Mouse (Mus musculus): ENCODE data around the gene Atp5mpl. TPM values are rescaled to one million over a fixed set of nuclear protein-coding genes. Genes with fewer than 3 reads are reported as not detected.

The Atp5mpl gene
- polyA plus RNA-seq, 1 experiment from 2014 or later, result 577 TPM

GRCm38 (mm10) chr12:111986756-111987155 is 20.0 kb upstream of the Atp5mpl start:
- no peak for ATAC-seq (replicated peaks; ENCODE audit: insufficient number of reproducible peaks, low FRiP score, low TSS enrichment, low read depth)
- H3K9ac ChIP-seq (replicated peaks; ENCODE audit: low read length), result no peak overlapping the region

GRCm38 (mm10) chr12:111983165-111983564 is 16.4 kb upstream of the Atp5mpl start:
- no peak for ATAC-seq (replicated peaks; ENCODE audit: insufficient number of reproducible peaks, low FRiP score, low TSS enrichment, low read depth)
- WGBS, result 70% methylated on average over 2 of the region's 2 CpGs
- Histone ChIP-seq H3K4me1 (ENCODE audit: control insufficient read depth, insufficient read depth, low read length) (no peaks in the 10 kb centered on the region), H3K36me3 (replicated peaks; ENCODE audit: control insufficient read depth, insufficient read depth, low read depth, low read length) (no peaks in the 10 kb centered on the region), H3K27ac (replicated peaks; ENCODE audit: low read depth, low read length) (no peak overlapping the region), H3K9me3 (replicated peaks; ENCODE audit: control insufficient read depth, low read length) (no peaks in the 10 kb centered on the region), H3K4me3 (ENCODE audit: low read depth, low read length) (no peak overlapping the region), H3K4me2 (ENCODE audit: low read depth, low read length) (no peak overlapping the region), H3K9ac (replicated peaks; ENCODE audit: low read length) (no peak overlapping the region), H3K27me3 (ENCODE audit: control insufficient read depth, insufficient read depth, low read length) (no peaks in the 10 kb centered on the region)
- DNase-seq (ENCODE audit: low spot score), result no peak

More at GRCm38 (mm10) chr12:111986756-111987155, 20.0 kb upstream of the Atp5mpl start:
- Histone ChIP-seq H3K4me2 (ENCODE audit: low read depth, low read length) (no peak overlapping the region), H3K4me3 (ENCODE audit: low read depth, low read length) (no peak overlapping the region), H3K9me3 (replicated peaks; ENCODE audit: control insufficient read depth, low read length) (no peaks in the 10 kb centered on the region), H3K27ac (replicated peaks; ENCODE audit: low read depth, low read length) (no peak overlapping the region), H3K36me3 (replicated peaks; ENCODE audit: control insufficient read depth, insufficient read depth, low read depth, low read length) (no peaks in the 10 kb centered on the region), H3K27me3 (ENCODE audit: control insufficient read depth, insufficient read depth, low read length) (no peaks in the 10 kb centered on the region), H3K4me1 (ENCODE audit: control insufficient read depth, insufficient read depth, low read length) (no peaks in the 10 kb centered on the region)
- DNase-seq (ENCODE audit: low spot score), result no peak
- WGBS, result 51% methylated on average over 9 of the region's 9 CpGs

GRCm38 (mm10) chr12:111981831-111982230 is 15.1 kb upstream of the Atp5mpl start:
- H3K9me3 ChIP-seq (replicated peaks; ENCODE audit: control insufficient read depth, low read length), result no peaks in the 10 kb centered on the region
- no peak overlapping the region for H3K4me2 ChIP-seq (ENCODE audit: low read depth, low read length)
- no peaks in the 10 kb centered on the region for H3K36me3 ChIP-seq (replicated peaks; ENCODE audit: control insufficient read depth, insufficient read depth, low read depth, low read length)
- no peak for ATAC-seq (replicated peaks; ENCODE audit: insufficient number of reproducible peaks, low FRiP score, low TSS enrichment, low read depth)
- no peak overlapping the region for H3K9ac ChIP-seq (replicated peaks; ENCODE audit: low read length)
- no peak overlapping the region for H3K4me3 ChIP-seq (ENCODE audit: low read depth, low read length)
- 57% methylated on average over 8 of the region's 8 CpGs for WGBS
- no peaks in the 10 kb centered on the region for H3K4me1 ChIP-seq (ENCODE audit: control insufficient read depth, insufficient read depth, low read length)
- no peaks in the 10 kb centered on the region for H3K27me3 ChIP-seq (ENCODE audit: control insufficient read depth, insufficient read depth, low read length)
- DNase-seq (ENCODE audit: low spot score), result no peak
- H3K27ac ChIP-seq (replicated peaks; ENCODE audit: low read depth, low read length), result no peak overlapping the region

GRCm38 (mm10) chr12:111980887-111981367 is 14.2 kb upstream of the Atp5mpl start, which contains the start of gene Rd3l:
TSS of gene Rd3l (minus strand) at chr12:111981317.
- H3K4me3 ChIP-seq (ENCODE audit: low read depth, low read length), result no peak within 1 kb of the TSS
- H3K9me3 ChIP-seq (replicated peaks; ENCODE audit: control insufficient read depth, low read length), result no peaks in the 10 kb centered on the region
- H3K4me1 ChIP-seq (ENCODE audit: control insufficient read depth, insufficient read depth, low read length), result no peaks in the 10 kb centered on the region
- H3K27ac ChIP-seq (replicated peaks; ENCODE audit: low read depth, low read length), result no peak within 1 kb of the TSS
- ATAC-seq (replicated peaks; ENCODE audit: insufficient number of reproducible peaks, low FRiP score, low TSS enrichment, low read depth), result no peak
- DNase-seq (ENCODE audit: low spot score), result no peak
- 73% methylated on average over 6 of the region's 6 CpGs for WGBS
- no peak within 1 kb of the TSS for H3K9ac ChIP-seq (replicated peaks; ENCODE audit: low read length)
- H3K36me3 ChIP-seq (replicated peaks; ENCODE audit: control insufficient read depth, insufficient read depth, low read depth, low read length), result no peaks in the 10 kb centered on the region
- no peak within 1 kb of the TSS for H3K4me2 ChIP-seq (ENCODE audit: low read depth, low read length)
- H3K27me3 ChIP-seq (ENCODE audit: control insufficient read depth, insufficient read depth, low read length), result no peaks in the 10 kb centered on the region

DNA sequence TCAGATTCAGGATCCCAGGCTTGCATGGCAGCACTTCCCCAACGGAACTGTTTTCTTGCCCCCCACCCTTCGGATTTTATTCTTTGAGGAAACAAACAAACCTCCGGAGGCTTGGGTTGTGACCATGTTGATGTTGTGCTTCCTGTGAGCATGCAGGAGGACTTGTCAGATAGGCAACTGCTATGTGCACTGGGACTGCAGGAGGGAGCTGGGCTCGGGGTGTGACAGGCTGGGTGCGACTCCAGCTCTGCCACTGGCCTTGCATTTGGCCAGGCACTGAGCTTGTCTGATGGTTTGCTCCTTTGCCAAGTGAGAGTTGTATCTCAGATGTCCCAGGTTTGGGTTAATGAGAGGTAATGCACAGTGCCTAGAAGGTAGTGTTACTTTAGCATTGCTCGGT is 11.5 kb upstream of the Atp5mpl start:
- Histone ChIP-seq H3K4me3 (ENCODE audit: low read depth, low read length) (no peak overlapping the region), H3K36me3 (replicated peaks; ENCODE audit: control insufficient read depth, insufficient read depth, low read depth, low read length) (no peaks in the 10 kb centered on the region), H3K4me1 (ENCODE audit: control insufficient read depth, insufficient read depth, low read length) (no peaks in the 10 kb centered on the region), H3K4me2 (ENCODE audit: low read depth, low read length) (no peak overlapping the region), H3K27me3 (ENCODE audit: control insufficient read depth, insufficient read depth, low read length) (no peaks in the 10 kb centered on the region), H3K9ac (replicated peaks; ENCODE audit: low read length) (no peak overlapping the region), H3K9me3 (replicated peaks; ENCODE audit: control insufficient read depth, low read length) (no peaks in the 10 kb centered on the region), H3K27ac (replicated peaks; ENCODE audit: low read depth, low read length) (no peak overlapping the region)
- 72% methylated on average over 6 of the region's 6 CpGs for WGBS
- ATAC-seq (replicated peaks; ENCODE audit: insufficient number of reproducible peaks, low FRiP score, low TSS enrichment, low read depth) (no peak), DNase-seq (ENCODE audit: low spot score) (no peak)

DNA sequence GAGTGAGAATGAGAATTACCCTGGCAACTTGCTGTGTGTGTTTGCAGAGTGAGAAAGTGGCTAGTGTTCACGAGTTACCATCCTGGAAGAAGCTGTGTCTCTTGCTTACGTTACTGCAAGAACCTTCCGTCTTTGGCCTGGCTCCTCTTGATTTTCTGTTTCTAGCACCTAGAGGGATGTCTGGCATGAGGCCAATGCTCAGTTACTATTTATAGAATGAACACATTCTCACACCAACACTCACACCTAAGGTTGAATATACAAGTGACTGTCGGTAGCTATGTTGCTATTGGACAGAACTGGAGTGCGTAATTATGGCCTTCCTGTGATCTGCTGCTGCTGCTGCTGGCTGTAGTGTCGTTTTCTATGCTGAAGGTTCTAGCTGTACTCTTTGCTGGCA is 10.4 kb upstream of the Atp5mpl start:
- no peaks in the 10 kb centered on the region for H3K4me1 ChIP-seq (ENCODE audit: control insufficient read depth, insufficient read depth, low read length)

DNA sequence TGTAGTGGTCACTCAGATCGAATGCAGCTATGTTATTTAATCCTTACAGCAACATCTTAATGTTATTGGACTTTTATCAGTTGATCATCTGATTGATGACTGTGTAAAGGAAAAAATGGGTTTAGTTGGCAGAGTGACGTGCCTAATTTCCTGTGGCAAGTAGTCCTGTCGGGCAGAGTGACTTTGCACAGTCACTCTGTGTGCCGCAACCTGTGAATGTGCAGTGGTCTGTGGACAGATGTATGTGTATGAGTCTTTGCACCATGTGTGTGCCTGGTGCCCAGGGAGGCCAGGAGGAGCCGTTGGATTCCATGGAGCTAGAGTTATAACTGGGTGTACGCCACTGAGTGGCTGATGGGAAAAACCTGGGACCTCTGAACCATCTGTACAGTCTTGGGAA is 7.8 kb upstream of the Atp5mpl start:
- Histone ChIP-seq H3K9ac (replicated peaks; ENCODE audit: low read length) (no peak overlapping the region), H3K4me2 (ENCODE audit: low read depth, low read length) (no peak overlapping the region), H3K27me3 (ENCODE audit: control insufficient read depth, insufficient read depth, low read length) (no peaks in the 10 kb centered on the region), H3K9me3 (replicated peaks; ENCODE audit: control insufficient read depth, low read length) (no peaks in the 10 kb centered on the region), H3K4me3 (ENCODE audit: low read depth, low read length) (no peak overlapping the region), H3K36me3 (replicated peaks; ENCODE audit: control insufficient read depth, insufficient read depth, low read depth, low read length) (no peaks in the 10 kb centered on the region), H3K27ac (replicated peaks; ENCODE audit: low read depth, low read length) (no peak overlapping the region), H3K4me1 (ENCODE audit: control insufficient read depth, insufficient read depth, low read length) (no peaks in the 10 kb centered on the region)
- 83% methylated on average over 6 of the region's 6 CpGs for WGBS
- ATAC-seq (replicated peaks; ENCODE audit: insufficient number of reproducible peaks, low FRiP score, low TSS enrichment, low read depth) (no peak), DNase-seq (ENCODE audit: low spot score) (no peak)

More for the DNA sequence above, 10.4 kb upstream of the Atp5mpl start:
- 66% methylated on average over 6 of the region's 6 CpGs for WGBS
- no peak overlapping the region for H3K27ac ChIP-seq (replicated peaks; ENCODE audit: low read depth, low read length)
- no peak overlapping the region for H3K4me2 ChIP-seq (ENCODE audit: low read depth, low read length)
- no peaks in the 10 kb centered on the region for H3K27me3 ChIP-seq (ENCODE audit: control insufficient read depth, insufficient read depth, low read length)
- ATAC-seq (replicated peaks; ENCODE audit: insufficient number of reproducible peaks, low FRiP score, low TSS enrichment, low read depth) (no peak), DNase-seq (ENCODE audit: low spot score) (no peak)
- no peaks in the 10 kb centered on the region for H3K36me3 ChIP-seq (replicated peaks; ENCODE audit: control insufficient read depth, insufficient read depth, low read depth, low read length)
- H3K9me3 ChIP-seq (replicated peaks; ENCODE audit: control insufficient read depth, low read length), result no peaks in the 10 kb centered on the region
- H3K4me3 ChIP-seq (ENCODE audit: low read depth, low read length), result no peak overlapping the region
- no peak overlapping the region for H3K9ac ChIP-seq (replicated peaks; ENCODE audit: low read length)

DNA sequence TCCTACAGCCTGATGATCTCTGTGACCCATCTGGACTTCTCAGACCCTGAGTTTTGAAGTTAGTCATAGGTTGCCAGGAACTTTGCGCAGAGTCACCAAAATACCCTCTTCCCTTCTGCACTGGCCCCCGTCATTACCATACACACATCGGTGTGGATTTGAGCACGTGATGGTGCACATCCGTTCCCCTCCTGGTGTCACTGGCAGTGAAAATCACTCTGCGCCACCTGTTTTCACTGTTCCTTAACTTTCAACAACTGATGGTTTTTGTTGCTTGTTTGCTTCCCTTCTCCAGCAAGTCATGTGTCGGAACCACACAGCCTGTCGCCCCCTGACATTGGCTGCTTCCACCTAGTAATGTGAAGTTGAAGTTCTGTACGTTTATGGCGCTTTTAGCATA is 5.7 kb upstream of the Atp5mpl start:
- H3K27ac ChIP-seq (replicated peaks; ENCODE audit: low read depth, low read length), result no peak overlapping the region
- H3K4me1 ChIP-seq (ENCODE audit: control insufficient read depth, insufficient read depth, low read length), result no peaks in the 10 kb centered on the region
- no peaks in the 10 kb centered on the region for H3K27me3 ChIP-seq (ENCODE audit: control insufficient read depth, insufficient read depth, low read length)
- H3K4me3 ChIP-seq (ENCODE audit: low read depth, low read length), result no peak overlapping the region
- H3K36me3 ChIP-seq (replicated peaks; ENCODE audit: control insufficient read depth, insufficient read depth, low read depth, low read length), result no peaks in the 10 kb centered on the region
- no peak for DNase-seq (ENCODE audit: low spot score)
- WGBS, result 90% methylated on average over 10 of the region's 10 CpGs
- no peak for ATAC-seq (replicated peaks; ENCODE audit: insufficient number of reproducible peaks, low FRiP score, low TSS enrichment, low read depth)
- H3K9ac ChIP-seq (replicated peaks; ENCODE audit: low read length), result no peak overlapping the region
- H3K9me3 ChIP-seq (replicated peaks; ENCODE audit: control insufficient read depth, low read length), result no peaks in the 10 kb centered on the region
- no peak overlapping the region for H3K4me2 ChIP-seq (ENCODE audit: low read depth, low read length)

Measured in embryonic facial prominence, embryonic 11.5 days (tissue).